Mouse (Mus musculus) megakaryocyte, adult 5-6 weeks (primary cell): ENCODE results near the gene Grid2. TPM values are rescaled to one million over a fixed set of nuclear protein-coding genes. Genes with fewer than 3 reads are reported as not detected.

Experiments
- ATAC-seq: 2 replicates; pipeline ENCODE4 v1.8.0; 2016; ENCODE audit warnings: mild to moderate bottlenecking, inconsistent platforms; ENCODE audit not compliant: poor library complexity, severe bottlenecking
- total RNA-seq, 2 experiments: library from RNA; stranded (forward) in 1 of 2; stranded (reverse) in 1 of 2; fragments of 153-499, 151-499 nt in 1 of 2; fragments of 221-1000, 200-1000 nt in 1 of 2; gene quantifications; 2 replicates each; pipeline versions ENCODE4 v1.2.3 to v1.2.4; 2015 to 2017

The Grid2 gene
- total RNA-seq, 2 experiments from 2014 or later = not detected

- no peak for ATAC-seq
Observed at GRCm38 (mm10) chr6:64703659-64704058, 1448.0 kb downstream of the Grid2 start.

DNA sequence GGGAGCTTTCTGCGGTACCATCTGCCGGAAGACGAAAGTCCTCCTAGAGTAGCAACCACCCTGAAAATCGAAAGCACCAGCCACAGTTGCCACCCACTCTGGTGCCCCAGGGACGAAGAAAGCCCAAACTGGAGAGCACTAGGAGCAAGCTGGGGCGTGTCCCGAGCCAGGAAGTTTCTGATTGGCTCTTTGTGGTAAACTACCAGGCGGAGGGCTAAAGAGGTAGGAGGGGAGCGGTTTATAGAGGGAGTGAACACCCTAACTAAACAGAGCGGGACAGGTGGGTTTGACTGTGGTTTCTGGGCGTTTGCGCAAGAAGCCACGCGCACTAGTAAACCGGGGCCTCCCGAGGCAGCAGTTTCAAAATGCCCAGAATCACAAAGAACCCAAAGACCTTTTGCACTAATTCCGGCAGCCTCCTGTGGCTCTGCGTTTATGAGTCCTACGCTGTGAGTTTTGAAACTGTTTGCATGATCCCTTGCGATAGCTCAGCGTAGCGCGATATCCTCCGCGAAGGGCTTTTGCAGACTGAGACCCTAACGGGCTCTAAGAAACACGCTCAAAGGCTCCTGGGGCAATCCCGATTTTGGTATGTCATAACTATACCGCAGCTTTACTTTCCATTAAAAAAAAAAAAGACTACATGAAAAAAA is 1472.2 kb downstream of the Grid2 start:
- no peak for ATAC-seq

DNA sequence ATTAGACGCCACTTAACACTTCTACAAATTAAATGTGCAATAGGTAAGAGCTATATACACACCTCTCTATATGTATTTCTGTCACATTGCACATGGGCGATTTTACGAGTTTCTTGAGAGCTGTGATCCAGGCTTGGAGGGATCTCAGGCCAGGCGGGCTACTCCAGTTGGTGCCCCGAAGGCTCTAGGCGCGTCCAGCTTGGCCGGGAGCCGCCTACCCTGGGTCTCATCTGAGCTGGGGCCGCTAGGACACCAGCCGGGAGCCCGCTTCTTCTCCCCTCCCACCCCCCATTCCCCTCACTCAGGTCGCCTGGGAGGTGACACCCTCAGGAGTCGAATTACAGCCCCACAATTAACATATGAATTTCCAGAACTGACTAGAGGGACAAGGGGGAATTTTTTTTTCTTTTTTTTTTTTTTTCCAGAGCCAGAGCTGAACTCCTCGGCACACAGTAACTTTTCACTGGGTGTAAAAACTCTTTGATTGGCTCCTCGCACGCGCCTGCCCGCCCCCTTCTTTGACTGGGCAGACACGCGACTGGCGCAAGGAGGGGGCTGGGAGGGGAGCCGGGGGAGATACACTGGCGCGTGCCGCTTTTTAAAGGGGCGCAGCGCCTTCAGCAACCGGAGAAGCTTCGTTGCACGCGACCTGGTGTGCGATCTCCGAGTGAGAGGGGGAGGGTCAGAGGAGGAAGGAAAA is 1473.0 kb downstream of the Grid2 start, which contains the start of gene Atoh1:
Gene Atoh1 (plus strand): TSS at position 627 of the 700 bp plus-strand sequence.
- ATAC-seq = no peak

DNA sequence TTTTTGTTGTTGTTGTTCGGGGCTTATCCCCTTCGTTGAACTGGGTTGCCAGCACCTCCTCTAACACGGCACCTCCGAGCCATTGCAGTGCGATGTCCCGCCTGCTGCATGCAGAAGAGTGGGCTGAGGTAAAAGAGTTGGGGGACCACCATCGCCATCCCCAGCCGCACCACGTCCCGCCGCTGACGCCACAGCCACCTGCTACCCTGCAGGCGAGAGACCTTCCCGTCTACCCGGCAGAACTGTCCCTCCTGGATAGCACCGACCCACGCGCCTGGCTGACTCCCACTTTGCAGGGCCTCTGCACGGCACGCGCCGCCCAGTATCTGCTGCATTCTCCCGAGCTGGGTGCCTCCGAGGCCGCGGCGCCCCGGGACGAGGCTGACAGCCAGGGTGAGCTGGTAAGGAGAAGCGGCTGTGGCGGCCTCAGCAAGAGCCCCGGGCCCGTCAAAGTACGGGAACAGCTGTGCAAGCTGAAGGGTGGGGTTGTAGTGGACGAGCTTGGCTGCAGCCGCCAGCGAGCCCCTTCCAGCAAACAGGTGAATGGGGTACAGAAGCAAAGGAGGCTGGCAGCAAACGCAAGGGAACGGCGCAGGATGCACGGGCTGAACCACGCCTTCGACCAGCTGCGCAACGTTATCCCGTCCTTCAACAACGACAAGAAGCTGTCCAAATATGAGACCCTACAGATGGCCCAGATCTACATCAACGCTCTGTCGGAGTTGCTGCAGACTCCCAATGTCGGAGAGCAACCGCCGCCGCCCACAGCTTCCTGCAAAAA is 1473.7 kb downstream of the Grid2 start:
- ATAC-seq = no peak

DNA sequence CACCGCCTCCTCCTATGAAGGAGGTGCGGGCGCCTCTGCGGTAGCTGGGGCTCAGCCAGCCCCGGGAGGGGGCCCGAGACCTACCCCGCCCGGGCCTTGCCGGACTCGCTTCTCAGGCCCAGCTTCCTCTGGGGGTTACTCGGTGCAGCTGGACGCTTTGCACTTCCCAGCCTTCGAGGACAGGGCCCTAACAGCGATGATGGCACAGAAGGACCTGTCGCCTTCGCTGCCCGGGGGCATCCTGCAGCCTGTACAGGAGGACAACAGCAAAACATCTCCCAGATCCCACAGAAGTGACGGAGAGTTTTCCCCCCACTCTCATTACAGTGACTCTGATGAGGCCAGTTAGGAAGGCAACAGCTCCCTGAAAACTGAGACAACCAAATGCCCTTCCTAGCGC is 1474.4 kb downstream of the Grid2 start:
- ATAC-seq = no peak

DNA sequence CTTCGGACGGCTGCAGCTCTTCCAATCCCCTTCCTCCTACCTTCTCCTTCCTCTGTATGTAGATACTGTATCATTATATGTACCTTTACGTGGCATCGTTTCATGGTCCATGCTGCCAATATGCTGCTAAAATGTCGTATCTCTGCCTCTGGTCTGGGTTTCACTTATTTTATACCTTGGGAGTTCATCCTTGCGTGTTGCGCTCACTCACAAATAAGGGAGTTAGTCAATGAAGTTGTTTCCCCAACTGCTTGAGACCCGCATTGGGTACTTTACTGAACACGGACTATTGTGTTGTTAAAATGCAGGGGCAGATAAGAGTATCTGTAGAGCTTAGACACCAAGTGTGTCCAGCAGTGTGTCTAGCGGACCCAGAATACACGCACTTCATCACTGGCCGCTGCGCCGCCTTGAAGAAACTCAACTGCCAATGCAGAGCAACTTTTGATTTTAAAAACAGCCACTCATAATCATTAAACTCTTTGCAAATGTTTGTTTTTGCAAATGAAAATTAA is 1474.9 kb downstream of the Grid2 start:
- no peak for ATAC-seq

GRCm38 (mm10) chr6:64731126-64731525 is 1475.5 kb downstream of the Grid2 start:
- no peak for ATAC-seq

- ATAC-seq = no peak
Observed at GRCm38 (mm10) chr6:64731621-64732320, 1476.1 kb downstream of the Grid2 start.

- no peak for ATAC-seq
Observed at GRCm38 (mm10) chr6:64733311-64733710, 1477.6 kb downstream of the Grid2 start.

GRCm38 (mm10) chr6:64734441-64735320 is 1479.0 kb downstream of the Grid2 start:
- ATAC-seq = no peak

DNA sequence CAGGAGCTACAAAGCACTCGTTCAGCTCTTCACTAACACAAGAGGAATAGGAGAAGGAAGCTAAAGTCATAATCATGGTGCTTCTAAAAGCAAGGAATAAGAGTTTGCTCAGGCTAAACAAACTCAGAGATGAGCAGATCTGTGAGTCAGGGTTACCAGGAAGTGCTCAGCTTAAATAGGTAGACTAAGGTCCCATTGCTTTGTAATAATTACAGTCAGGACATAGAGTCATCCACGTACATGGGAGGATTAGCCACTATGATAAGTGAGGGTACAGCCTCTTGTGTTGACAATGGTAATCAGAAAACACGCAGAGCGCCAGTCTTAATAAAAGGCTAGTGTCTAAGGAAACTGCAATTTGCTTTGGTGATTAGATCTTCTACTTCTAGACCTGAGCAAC is 1480.6 kb downstream of the Grid2 start:
- ATAC-seq = no peak

DNA sequence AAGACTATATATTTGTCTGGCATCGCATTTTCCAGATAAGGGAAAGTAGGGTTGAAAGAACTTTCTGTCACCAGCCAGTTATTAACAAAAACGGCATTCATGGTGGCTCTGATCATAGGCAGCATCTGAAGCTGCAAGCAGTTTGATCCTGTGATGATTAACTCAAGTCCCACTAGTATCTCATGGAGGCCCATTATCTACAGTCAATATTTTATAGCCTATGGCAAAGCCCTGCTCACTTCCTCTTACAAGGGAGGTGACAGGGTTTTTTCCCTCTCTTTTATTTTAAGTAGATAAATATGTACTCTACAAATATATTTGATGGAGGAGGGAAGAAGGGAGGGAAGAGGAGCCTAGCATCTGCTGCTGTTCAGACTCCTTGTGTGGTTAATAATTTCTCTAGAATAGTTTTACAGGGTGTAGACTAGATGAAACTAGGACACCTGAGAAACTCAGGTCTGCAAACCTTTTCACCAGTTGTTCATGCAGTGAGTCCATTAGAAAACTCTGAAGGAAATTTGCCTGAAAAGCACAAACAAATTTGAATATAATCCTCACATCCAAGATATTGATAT is 1487.3 kb downstream of the Grid2 start:
- no peak for ATAC-seq
